Mouse (Mus musculus) gonadal fat pad, adult 2 months (tissue): Measurements from ENCODE around the gene Ddx60. TPM values are rescaled to one million over a fixed set of nuclear protein-coding genes. Genes with fewer than 3 reads are reported as not detected.
"Not testable (repeated sequence)": the region's sequence is repeated elsewhere in the genome, so short reads cannot be mapped to it uniquely, and the experiment has no call there.

ENCODE experiments used
- DNase-seq: peaks from one replicate; pipeline ENCODE4 v3.0.0-alpha.2; 2012; ENCODE audit warnings: low read depth
- polyA plus RNA-seq: library from polyadenylated mRNA; depleted of rRNA; stranded (reverse); fragments of >200 nt; gene quantifications from 2 replicates; pipeline ENCODE4 v1.2.3, GENCODE M21; 2012; rRNA removed

The Ddx60 gene
- polyA plus RNA-seq, result 0.55 and 0.58 TPM in 2 replicates

GRCm38 (mm10) chr8:61927777-61928494, at the start of gene Ddx60:
Gene Ddx60 (plus strand): TSS chr8:61928087.
- no peak for DNase-seq

GRCm38 (mm10) chr8:61894062-61894461, 33.8 kb upstream of the Ddx60 start:
- DNase-seq, result no peak

GRCm38 (mm10) chr8:61896742-61897141, 31.1 kb upstream of the Ddx60 start:
- no peak for DNase-seq

- DNase-seq, result no peak
These were observed 30.5 kb upstream of the Ddx60 start for GRCm38 (mm10) chr8:61897402-61897801.

- no peak for DNase-seq
These were observed 26.7 kb upstream of the Ddx60 start for GRCm38 (mm10) chr8:61901028-61901717.

GRCm38 (mm10) chr8:61902521-61902920, 25.4 kb upstream of the Ddx60 start, which contains the start of gene Palld:
Gene Palld (minus strand): TSS chr8:61902690.
- DNase-seq, result no peak

GRCm38 (mm10) chr8:61908303-61909215, 19.3 kb upstream of the Ddx60 start:
- DNase-seq, result no peak

GRCm38 (mm10) chr8:61909313-61909712, 18.6 kb upstream of the Ddx60 start:
- DNase-seq, result no peak

GRCm38 (mm10) chr8:61912817-61913216, 15.1 kb upstream of the Ddx60 start:
- no peak for DNase-seq

GRCm38 (mm10) chr8:61913957-61914356, 13.9 kb upstream of the Ddx60 start:
- no peak for DNase-seq

- DNase-seq, result no peak
These were observed 10.6 kb upstream of the Ddx60 start for GRCm38 (mm10) chr8:61917287-61917686.

- DNase-seq, result no peak
These were observed 8.6 kb upstream of the Ddx60 start for GRCm38 (mm10) chr8:61919145-61919788.

- DNase-seq, result no peak
These were observed 7.5 kb upstream of the Ddx60 start for GRCm38 (mm10) chr8:61920389-61920788.

- DNase-seq, result no peak
These were observed 6.3 kb upstream of the Ddx60 start for GRCm38 (mm10) chr8:61921454-61922054.

GRCm38 (mm10) chr8:61924518-61924917, 3.4 kb upstream of the Ddx60 start:
- no peak for DNase-seq

GRCm38 (mm10) chr8:61933243-61933642, 5.4 kb downstream of the Ddx60 start:
- DNase-seq, result no peak

GRCm38 (mm10) chr8:61937576-61937975, 9.7 kb downstream of the Ddx60 start:
- DNase-seq, result no peak

GRCm38 (mm10) chr8:61964591-61965375, 36.9 kb downstream of the Ddx60 start:
- not testable (repeated sequence) for DNase-seq

- DNase-seq, result no peak
These were observed 41.7 kb downstream of the Ddx60 start for GRCm38 (mm10) chr8:61969581-61969980.

- DNase-seq, result no peak
These were observed 57.1 kb downstream of the Ddx60 start for GRCm38 (mm10) chr8:61984941-61985340.
